Mouse (Mus musculus) forebrain, embryonic 15.5 days (tissue): ENCODE results near the gene Top3a. TPM values are rescaled to one million over a fixed set of nuclear protein-coding genes. Genes with fewer than 3 reads are reported as not detected.

Experiments
- ATAC-seq: fragments of 200-750 bp; cut with Nextera tagmentation; replicated peaks from 2 replicates; pipeline ENCODE4 v1.8.0; 2017; ENCODE audit warnings: mild to moderate bottlenecking, moderate TSS enrichment, moderate library complexity
- H3K27ac ChIP-seq: fragments of 300-500 bp; sonication (generic); replicated peaks from 2 replicates; pipeline ENCODE4 v1.5.1; 2015; ENCODE audit warnings: mild to moderate bottlenecking, inconsistent platforms
- H3K27me3 ChIP-seq: fragments of 300-500 bp; sonication (generic); 2 replicates; pipeline ENCODE4 v1.6.1; 2015; ENCODE audit warnings: inconsistent platforms
- H3K36me3 ChIP-seq: fragments of 300-500 bp; sonication (generic); 2 replicates; pipeline ENCODE4 v1.6.1; 2015; ENCODE audit warnings: mild to moderate bottlenecking, inconsistent platforms
- H3K4me1 ChIP-seq: fragments of 300-500 bp; sonication (generic); 2 replicates; pipeline ENCODE4 v1.6.1; 2015; ENCODE audit warnings: inconsistent platforms
- H3K4me2 ChIP-seq: fragments of 300-500 bp; sonication (generic); replicated peaks from 2 replicates; pipeline ENCODE4 v1.6.1; 2015; ENCODE audit warnings: mild to moderate bottlenecking, inconsistent platforms
- H3K4me3 ChIP-seq: fragments of 300-500 bp; sonication (generic); 2 replicates; pipeline ENCODE4 v1.5.1; 2015; ENCODE audit warnings: mild to moderate bottlenecking, inconsistent platforms
- H3K9ac ChIP-seq: fragments of 300-500 bp; sonication (generic); replicated peaks from 2 replicates; pipeline ENCODE4 v1.6.1; 2015; ENCODE audit warnings: mild to moderate bottlenecking, inconsistent platforms
- H3K9me3 ChIP-seq: fragments of 300-500 bp; sonication (generic); 2 replicates; pipeline ENCODE4 v1.6.1; 2016; ENCODE audit warnings: inconsistent platforms
- WGBS: fragments of 180-500 bp; shearing (Covaris S2); methylation state at CpG from one replicate; pipeline ENCODE4 v1.1.7; 2015; ENCODE audit warnings: mixed read lengths; 5-methylcytosine and 5-hydroxymethylcytosine counted together
- polyA plus RNA-seq: library from polyadenylated mRNA; unstranded; fragments of >200 nt; fragmentation: Nextera tagmentation; extraction: Ambion mirVana; gene quantifications from 2 replicates; pipeline ENCODE4 v1.2.1, GENCODE M21; 2015

Top3a gene
- polyA plus RNA-seq, 1 experiment from 2014 or later: 10.0 TPM

GRCm38 (mm10) chr11:60706696-60707480 is 70.3 kb downstream of the Top3a start:
- Histone ChIP-seq H3K9ac (no peak overlapping the region), H3K4me3 (no peak overlapping the region), H3K4me2 (no peak overlapping the region), H3K4me1 (peaks cover 17% of the 10 kb centered on the region), H3K9me3 (no peaks in the 10 kb centered on the region), H3K27me3 (no peaks in the 10 kb centered on the region), H3K36me3 (peaks cover 72% of the 10 kb centered on the region), H3K27ac (no peak overlapping the region)
- 86% methylated on average over 14 of the region's 14 CpGs for WGBS
- no peak for ATAC-seq

DNA sequence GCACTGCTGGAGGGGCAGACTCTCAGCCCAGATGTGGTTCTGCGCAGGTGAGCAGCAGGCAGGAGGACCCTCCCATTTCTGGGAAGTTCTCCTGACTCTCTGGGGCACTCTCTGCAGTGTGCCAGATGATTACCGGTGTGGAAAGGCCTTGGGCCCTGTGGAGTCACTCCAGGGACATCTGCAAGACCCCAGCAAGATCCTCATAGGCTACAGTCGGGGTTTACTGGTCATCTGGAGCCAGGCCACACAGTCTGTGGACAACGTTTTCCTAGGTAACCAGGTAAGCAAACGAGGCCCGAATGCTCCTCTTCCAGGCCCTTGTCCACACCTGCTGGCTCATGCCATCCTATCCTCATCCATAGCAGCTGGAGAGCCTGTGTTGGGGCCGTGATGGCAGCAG is 71.1 kb downstream of the Top3a start:
- Histone ChIP-seq H3K27ac (no peak overlapping the region), H3K9ac (no peak overlapping the region), H3K36me3 (peaks cover 64% of the 10 kb centered on the region), H3K27me3 (no peaks in the 10 kb centered on the region), H3K4me1 (peaks cover 25% of the 10 kb centered on the region), H3K9me3 (no peaks in the 10 kb centered on the region), H3K4me2 (no peak overlapping the region), H3K4me3 (no peak overlapping the region)
- WGBS: 91% methylated on average over 7 of the region's 7 CpGs
- no peak for ATAC-seq

GRCm38 (mm10) chr11:60705255-60705654 is 71.9 kb downstream of the Top3a start:
- ATAC-seq: no peak
- H3K4me3 ChIP-seq: no peak overlapping the region
- no peaks in the 10 kb centered on the region for H3K9me3 ChIP-seq
- peaks cover 56% of the 10 kb centered on the region for H3K36me3 ChIP-seq
- no peak overlapping the region for H3K4me2 ChIP-seq
- H3K27ac ChIP-seq: no peak overlapping the region
- WGBS: 89% methylated on average over 3 of the region's 3 CpGs
- H3K9ac ChIP-seq: no peak overlapping the region
- H3K27me3 ChIP-seq: no peaks in the 10 kb centered on the region
- peaks cover 33% of the 10 kb centered on the region for H3K4me1 ChIP-seq

DNA sequence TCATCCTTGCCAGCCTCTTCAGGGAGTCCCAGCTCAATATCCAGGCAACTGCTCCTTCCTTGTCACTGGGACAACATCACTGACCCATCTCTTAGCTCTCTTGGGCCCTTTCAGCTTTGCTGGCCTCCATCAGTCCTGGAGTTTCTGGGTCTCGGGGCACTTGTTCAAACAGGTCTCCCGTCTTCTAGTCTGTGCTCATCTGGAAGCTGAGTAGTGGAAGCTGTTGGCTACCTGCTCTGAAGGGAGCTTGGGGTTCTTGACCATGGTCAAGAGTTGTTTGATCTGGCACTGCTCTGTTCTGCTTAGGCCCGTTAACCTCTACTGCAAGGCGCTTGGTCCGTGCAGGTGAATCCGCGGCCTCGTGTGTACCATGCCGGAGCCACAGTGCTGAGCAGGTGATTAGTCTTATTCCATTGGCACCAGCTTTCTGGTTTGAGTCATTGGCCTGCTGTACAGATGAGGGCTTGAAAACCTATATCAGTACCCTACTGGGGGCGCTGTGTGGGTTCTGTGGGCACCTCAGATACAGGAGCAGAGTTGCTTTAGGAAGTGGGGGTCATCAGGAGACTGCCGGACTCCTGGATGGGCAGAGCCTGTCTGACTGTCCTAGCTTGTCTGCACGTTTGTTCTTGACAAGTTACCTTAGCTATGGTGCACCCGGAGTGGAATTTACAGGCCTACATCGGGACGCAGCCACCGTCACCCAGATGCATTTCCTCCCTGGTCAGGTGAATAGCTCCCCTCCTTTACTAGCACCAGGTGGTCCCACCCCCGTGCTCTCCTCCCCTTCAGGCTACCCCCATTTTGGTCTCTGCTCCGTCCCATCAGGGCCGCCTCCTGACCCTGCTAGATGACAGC is 72.9 kb downstream of the Top3a start:
- Histone ChIP-seq H3K4me2 (no peak overlapping the region), H3K9me3 (no peaks in the 10 kb centered on the region), H3K27ac (no peak overlapping the region), H3K27me3 (no peaks in the 10 kb centered on the region), H3K36me3 (peaks cover 47% of the 10 kb centered on the region), H3K9ac (no peak overlapping the region), H3K4me1 (peaks cover 34% of the 10 kb centered on the region), H3K4me3 (no peak overlapping the region)
- ATAC-seq: no peak
- WGBS: 95% methylated on average over 19 of the region's 19 CpGs

DNA sequence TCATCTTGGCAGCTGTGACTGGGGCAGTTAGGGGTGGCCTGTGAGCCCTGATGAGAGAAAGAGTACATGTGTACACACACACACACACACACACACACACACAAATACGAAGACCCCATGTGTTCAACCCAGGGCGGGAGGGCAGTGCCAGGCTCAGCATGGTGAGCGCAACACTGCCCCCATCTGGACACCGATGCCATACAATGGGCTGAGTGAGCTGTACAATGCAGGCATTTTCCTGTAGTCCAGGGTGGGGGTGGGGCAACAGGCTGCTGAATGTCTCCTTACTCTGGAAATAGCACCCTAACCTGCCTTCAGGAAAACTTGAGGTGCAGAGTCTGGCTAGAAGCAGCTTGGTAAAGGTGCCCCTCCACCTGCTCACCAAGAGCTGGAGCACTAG is 74.0 kb downstream of the Top3a start:
- ATAC-seq: no peak
- no peak overlapping the region for H3K4me2 ChIP-seq
- no peak overlapping the region for H3K9ac ChIP-seq
- H3K27me3 ChIP-seq: no peaks in the 10 kb centered on the region
- peaks cover 42% of the 10 kb centered on the region for H3K4me1 ChIP-seq
- H3K36me3 ChIP-seq: peaks cover 36% of the 10 kb centered on the region
- H3K27ac ChIP-seq: no peak overlapping the region
- WGBS: 18% methylated on average over 4 of the region's 4 CpGs
- H3K9me3 ChIP-seq: no peaks in the 10 kb centered on the region
- 0 out of 2 replicates have a peak overlapping the region, but pooled peaks have one; percentile 1 for H3K4me3 ChIP-seq

GRCm38 (mm10) chr11:60701611-60702010 is 75.6 kb downstream of the Top3a start:
- no peak overlapping the region for H3K27ac ChIP-seq
- no peaks in the 10 kb centered on the region for H3K9me3 ChIP-seq
- no peak for ATAC-seq
- H3K4me2 ChIP-seq: peak overlapping the region; percentile 22; the same call in 1 of the 2 replicates
- H3K27me3 ChIP-seq: no peaks in the 10 kb centered on the region
- 79% methylated on average over 3 of the region's 4 CpGs for WGBS
- peaks cover 42% of the 10 kb centered on the region for H3K4me1 ChIP-seq
- H3K9ac ChIP-seq: no peak overlapping the region
- no peak overlapping the region for H3K4me3 ChIP-seq
- peaks cover 20% of the 10 kb centered on the region for H3K36me3 ChIP-seq

DNA sequence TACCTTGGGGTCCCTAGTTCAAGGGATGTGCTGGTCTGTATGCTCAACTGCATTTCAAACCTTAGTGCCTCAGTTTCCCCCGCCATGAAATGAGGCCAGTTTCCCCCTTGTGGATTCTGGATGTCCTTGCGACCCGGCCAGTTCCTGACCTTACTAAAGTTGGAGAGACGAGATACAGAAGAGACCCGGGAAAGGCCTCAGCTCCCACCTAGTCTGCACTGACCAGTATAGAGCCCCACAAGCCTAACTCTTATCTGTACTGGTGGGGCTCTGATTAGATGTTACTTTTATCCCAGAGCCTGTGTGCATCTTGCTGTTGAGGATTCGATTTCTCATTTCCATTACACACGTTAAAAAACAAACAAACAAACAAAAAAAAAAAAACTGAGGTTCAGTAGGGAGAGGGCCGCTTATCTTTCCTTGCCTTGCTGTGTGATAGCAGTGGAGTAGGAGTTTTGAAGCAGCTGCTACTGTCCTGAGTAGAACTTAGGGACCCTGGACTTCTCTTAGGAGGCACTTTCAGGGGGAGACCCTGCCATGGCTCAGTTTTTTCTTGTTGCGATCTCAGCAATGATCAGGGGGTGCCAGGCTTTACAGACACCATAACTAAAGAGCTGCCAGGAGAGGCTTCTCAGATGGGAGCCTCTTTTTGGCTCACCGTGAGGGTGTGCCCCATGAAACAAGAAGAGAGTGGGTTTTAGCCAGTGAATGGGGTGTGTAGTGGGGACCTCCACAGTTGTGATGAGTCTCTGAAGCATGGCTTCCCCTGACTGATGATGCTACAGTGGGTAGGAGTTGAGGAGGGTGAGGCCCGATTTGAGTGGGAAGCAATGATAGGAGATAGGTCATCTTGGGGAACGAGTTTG is 76.6 kb downstream of the Top3a start:
- 19% methylated on average over 12 of the region's 12 CpGs for WGBS
- ATAC-seq: no peak
- no peaks in the 10 kb centered on the region for H3K27me3 ChIP-seq
- H3K36me3 ChIP-seq: peaks cover 10% of the 10 kb centered on the region
- peak overlapping the region; percentile 87 for H3K9ac ChIP-seq
- peak overlapping the region; percentile 85 for H3K4me3 ChIP-seq
- H3K4me2 ChIP-seq: peak overlapping the region; percentile 67
- peaks cover 42% of the 10 kb centered on the region for H3K4me1 ChIP-seq
- peak overlapping the region; percentile 91 for H3K27ac ChIP-seq
- H3K9me3 ChIP-seq: no peaks in the 10 kb centered on the region

DNA sequence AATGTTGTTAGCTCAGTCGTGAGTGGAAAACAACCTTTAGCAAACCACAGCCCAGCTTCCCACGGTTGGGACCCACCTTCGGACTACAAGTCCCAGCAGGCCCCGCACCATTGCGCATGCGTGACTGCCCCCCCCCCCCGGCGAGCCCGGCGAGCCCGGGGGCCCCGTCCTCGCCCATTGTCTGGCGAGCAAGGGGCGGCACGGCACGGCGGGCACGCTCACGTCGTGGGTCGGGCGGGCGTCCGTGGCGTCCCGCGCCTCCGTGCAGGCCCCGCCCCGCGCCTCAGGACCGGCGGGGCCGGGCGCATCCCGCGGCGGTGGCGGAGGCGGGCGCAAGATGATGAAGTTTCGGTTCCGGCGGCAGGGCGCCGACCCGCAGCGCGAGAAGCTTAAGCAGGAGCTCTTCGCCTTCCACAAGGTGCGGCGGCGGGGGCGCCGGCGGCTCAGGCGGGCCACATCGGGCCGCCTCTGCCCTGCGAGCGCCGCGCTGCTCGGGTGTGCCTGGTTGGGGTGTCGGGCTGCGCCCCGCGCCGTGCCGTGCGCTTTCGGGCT is 77.6 kb downstream of the Top3a start, which contains the start of gene Llgl1:
TSS of gene Llgl1 (plus strand) at position 200 of the 552 bp plus-strand sequence.
- peak within 1 kb of the TSS; percentile 91 for H3K27ac ChIP-seq
- H3K36me3 ChIP-seq: peaks cover 5% of the 10 kb centered on the region
- WGBS: under 1% methylated on average over 62 of the region's 73 CpGs
- peak within 1 kb of the TSS; percentile 67 for H3K4me2 ChIP-seq
- ATAC-seq: peak; percentile 89
- no peaks in the 10 kb centered on the region for H3K27me3 ChIP-seq
- peaks cover 42% of the 10 kb centered on the region for H3K4me1 ChIP-seq
- H3K9me3 ChIP-seq: no peaks in the 10 kb centered on the region
- peak within 1 kb of the TSS; percentile 85 for H3K4me3 ChIP-seq
- peak within 1 kb of the TSS; percentile 87 for H3K9ac ChIP-seq

DNA sequence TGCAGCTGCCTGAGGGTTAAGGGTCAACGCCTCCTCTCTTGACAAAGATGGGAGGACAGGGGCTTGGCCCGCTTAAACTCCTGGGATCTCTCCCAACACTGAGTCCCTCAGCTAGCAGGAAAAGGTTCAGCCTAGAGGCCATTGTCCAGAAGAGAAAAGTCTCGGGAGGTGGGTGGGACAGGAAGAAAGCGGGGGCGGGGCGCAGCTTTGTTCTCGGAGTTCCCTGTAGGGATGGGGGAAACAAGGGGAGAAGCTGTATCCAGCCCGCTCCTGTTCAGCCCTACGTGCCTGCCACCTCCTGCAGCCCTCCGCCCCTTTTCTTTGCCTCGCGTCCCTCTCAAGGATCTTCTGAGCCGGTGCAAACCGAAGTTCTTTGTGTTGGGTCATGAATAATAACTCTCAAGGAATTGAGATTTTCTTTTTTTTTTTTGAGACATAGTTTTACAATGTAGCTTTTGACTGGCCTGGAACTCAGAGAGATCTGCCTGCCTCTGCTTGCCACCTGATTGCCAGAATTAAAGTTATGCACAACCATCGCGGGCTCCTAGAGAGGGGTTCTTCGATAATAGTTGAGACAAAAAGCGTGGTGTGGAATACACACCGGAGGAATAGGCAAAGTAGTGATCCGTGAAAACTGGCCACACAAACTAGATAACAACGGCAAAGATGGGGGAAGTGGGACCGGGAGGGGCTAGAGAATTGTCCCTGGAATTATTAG is 78.2 kb downstream of the Top3a start:
- ATAC-seq: peak; percentile 47
- peak overlapping the region; percentile 85 for H3K4me3 ChIP-seq
- H3K36me3 ChIP-seq: no peaks in the 10 kb centered on the region
- H3K9ac ChIP-seq: peak overlapping the region; percentile 41
- no peaks in the 10 kb centered on the region for H3K27me3 ChIP-seq
- H3K9me3 ChIP-seq: no peaks in the 10 kb centered on the region
- WGBS: 1% methylated on average over 22 of the region's 22 CpGs
- H3K4me2 ChIP-seq: peak overlapping the region; percentile 67
- H3K27ac ChIP-seq: peak overlapping the region; percentile 91
- H3K4me1 ChIP-seq: peaks cover 42% of the 10 kb centered on the region

DNA sequence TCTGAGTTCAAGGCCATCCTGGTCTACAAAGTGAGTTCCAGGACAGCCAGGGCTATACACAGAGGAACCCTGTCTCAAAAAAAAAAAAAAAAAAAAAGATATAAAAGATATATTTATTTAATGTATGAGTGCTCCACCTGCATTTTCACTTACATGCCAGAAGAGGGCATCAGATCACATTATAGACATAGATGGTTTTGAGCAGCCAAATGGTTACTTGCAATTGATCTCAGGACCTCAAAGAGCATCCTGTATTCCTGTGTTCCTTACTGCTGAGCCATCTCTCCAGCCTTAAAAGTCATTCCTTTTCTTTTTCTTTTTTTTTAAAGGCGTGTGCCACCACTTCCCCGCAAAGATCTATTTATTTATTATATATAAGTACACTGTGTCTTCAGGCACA is 79.6 kb downstream of the Top3a start:
- Histone ChIP-seq H3K4me1 (peaks cover 32% of the 10 kb centered on the region), H3K9ac (no peak overlapping the region), H3K36me3 (no peaks in the 10 kb centered on the region), H3K27me3 (no peaks in the 10 kb centered on the region), H3K9me3 (no peaks in the 10 kb centered on the region), H3K27ac (peak overlapping the region; percentile 91; the same call in 1 of the 2 replicates), H3K4me3 (no peak overlapping the region), H3K4me2 (no peak overlapping the region)
- no peak for ATAC-seq
- WGBS: 61% methylated on average over 2 of the region's 2 CpGs

DNA sequence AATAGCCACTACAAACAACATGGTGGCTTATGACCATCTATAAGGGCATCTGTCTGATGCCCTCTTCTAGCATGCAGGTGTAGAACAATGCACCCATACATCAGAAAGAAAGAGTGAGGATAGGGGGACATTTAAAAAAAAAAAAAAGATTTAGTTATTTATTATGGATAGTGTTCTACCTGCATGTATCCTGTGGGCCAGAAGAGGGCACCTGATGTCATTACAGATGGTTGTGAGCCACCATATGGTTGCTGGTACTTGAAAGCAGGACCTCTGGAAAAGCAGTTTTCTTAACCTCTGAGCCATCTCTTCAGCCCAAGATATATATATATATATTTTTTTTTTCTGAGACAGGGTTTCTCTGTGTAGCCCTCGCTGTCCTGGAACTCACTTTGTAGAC is 81.0 kb downstream of the Top3a start:
- WGBS: 69% methylated on average over 1 of the region's 1 CpGs
- ATAC-seq: no peak
- Histone ChIP-seq H3K27ac (no peak overlapping the region), H3K27me3 (no peaks in the 10 kb centered on the region), H3K9ac (no peak overlapping the region), H3K4me2 (no peak overlapping the region), H3K4me3 (no peak overlapping the region), H3K9me3 (no peaks in the 10 kb centered on the region), H3K36me3 (no peaks in the 10 kb centered on the region), H3K4me1 (peaks cover 18% of the 10 kb centered on the region)
